Mouse (Mus musculus): ENCODE data around the gene Zfp91. TPM values are rescaled to one million over a fixed set of nuclear protein-coding genes. Genes with fewer than 3 reads are reported as not detected.

Gene Zfp91
- polyA plus RNA-seq, 1 experiment from 2014 or later: 10.8 TPM

- WGBS: 63% methylated on average over 2 of the region's 2 CpGs
- H3K4me3 ChIP-seq (ENCODE audit: low read depth, low read length): no peak overlapping the region
- H3K27ac ChIP-seq (ENCODE audit: low read depth): no peak overlapping the region
- no peaks in the 10 kb centered on the region for H3K9me3 ChIP-seq (ENCODE audit: low read depth, low read length)
- peaks cover 47% of the 10 kb centered on the region for H3K36me3 ChIP-seq (ENCODE audit: insufficient read depth)
- TF ChIP-seq CTCF (IDR thresholded peaks at IDR 0.05; ENCODE audit: low read depth): peak; percentile 42
- H3K27me3 ChIP-seq (ENCODE audit: insufficient read depth, low read length): no peaks in the 10 kb centered on the region
- 0 out of 2 replicates have a peak, but pooled peaks have one; percentile 31 for ATAC-seq (ENCODE audit: insufficient read depth)
- DNase-seq: no peak
- no peaks in the 10 kb centered on the region for H3K4me1 ChIP-seq (ENCODE audit: insufficient read depth)
- H3K9ac ChIP-seq: no peak overlapping the region
- H3K4me2 ChIP-seq: no peak overlapping the region
Observed at GRCm38 (mm10) chr19:12762212-12763130, 33.5 kb downstream of the Zfp91 start.

DNA sequence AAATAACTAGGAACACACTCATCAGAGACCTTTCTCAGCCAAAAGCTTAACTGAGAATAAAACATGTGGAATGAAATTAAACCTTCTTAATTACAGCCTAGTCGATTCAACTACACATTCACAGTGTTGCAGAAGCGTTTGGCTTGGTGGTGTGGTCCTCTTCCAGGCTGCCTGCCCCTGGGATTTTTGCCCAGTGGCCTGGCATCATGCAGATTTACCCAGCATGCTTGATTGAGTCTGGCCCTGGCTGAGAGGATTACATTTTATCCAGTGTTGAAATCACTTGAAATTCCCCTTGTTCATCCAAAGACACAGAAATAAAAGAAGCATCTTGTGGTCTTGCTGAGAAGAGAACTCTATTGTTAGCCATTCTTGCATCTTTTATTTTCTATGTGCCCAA is 36.3 kb downstream of the Zfp91 start:
- Histone ChIP-seq H3K27me3 (ENCODE audit: insufficient read depth, low read length) (no peaks in the 10 kb centered on the region), H3K36me3 (ENCODE audit: insufficient read depth) (peaks cover 27% of the 10 kb centered on the region), H3K4me2 (no peak overlapping the region), H3K9me3 (ENCODE audit: low read depth, low read length) (no peaks in the 10 kb centered on the region), H3K27ac (ENCODE audit: low read depth) (no peak overlapping the region), H3K9ac (no peak overlapping the region), H3K4me3 (ENCODE audit: low read depth, low read length) (no peak overlapping the region), H3K4me1 (ENCODE audit: insufficient read depth) (no peaks in the 10 kb centered on the region)
- TF ChIP-seq CTCF (IDR thresholded peaks at IDR 0.05; ENCODE audit: low read depth): no peak
- no peak for DNase-seq
- ATAC-seq (ENCODE audit: insufficient read depth): no peak
- 82% methylated on average over 2 of the region's 2 CpGs for WGBS

DNA sequence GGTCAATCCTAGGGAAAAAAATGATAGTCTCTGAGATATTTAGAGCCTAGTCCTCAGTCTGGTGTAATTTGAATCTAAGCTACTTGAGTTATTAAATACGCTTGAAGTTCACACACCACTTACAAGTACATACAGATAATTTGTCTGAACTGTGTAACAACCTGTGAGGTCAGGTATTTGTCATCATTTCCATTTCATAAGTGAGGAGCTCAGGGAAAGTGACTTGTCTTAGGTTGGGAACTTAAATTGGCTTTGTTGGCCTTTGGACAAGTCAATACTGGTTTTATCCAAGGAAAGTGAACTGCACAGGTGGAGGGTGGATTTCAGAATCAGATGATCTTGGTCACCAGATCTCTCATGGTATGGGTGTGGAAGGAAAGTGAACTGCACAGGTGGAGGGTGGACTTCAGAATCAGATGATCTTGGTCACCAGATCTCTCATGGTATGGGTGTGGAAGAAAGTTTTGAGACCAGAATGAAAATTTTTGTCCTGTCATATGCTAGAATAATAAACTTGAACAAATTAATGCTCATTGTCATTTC is 36.9 kb downstream of the Zfp91 start:
- Histone ChIP-seq H3K4me3 (ENCODE audit: low read depth, low read length) (no peak overlapping the region), H3K27me3 (ENCODE audit: insufficient read depth, low read length) (no peaks in the 10 kb centered on the region), H3K9ac (no peak overlapping the region), H3K9me3 (ENCODE audit: low read depth, low read length) (no peaks in the 10 kb centered on the region), H3K27ac (ENCODE audit: low read depth) (no peak overlapping the region), H3K4me1 (ENCODE audit: insufficient read depth) (no peaks in the 10 kb centered on the region), H3K4me2 (no peak overlapping the region), H3K36me3 (ENCODE audit: insufficient read depth) (peaks cover 22% of the 10 kb centered on the region)
- 76% methylated on average over 1 of the region's 1 CpGs for WGBS
- ATAC-seq (ENCODE audit: insufficient read depth) (no peak), DNase-seq (no peak)
- no peak for TF ChIP-seq CTCF (IDR thresholded peaks at IDR 0.05; ENCODE audit: low read depth)

DNA sequence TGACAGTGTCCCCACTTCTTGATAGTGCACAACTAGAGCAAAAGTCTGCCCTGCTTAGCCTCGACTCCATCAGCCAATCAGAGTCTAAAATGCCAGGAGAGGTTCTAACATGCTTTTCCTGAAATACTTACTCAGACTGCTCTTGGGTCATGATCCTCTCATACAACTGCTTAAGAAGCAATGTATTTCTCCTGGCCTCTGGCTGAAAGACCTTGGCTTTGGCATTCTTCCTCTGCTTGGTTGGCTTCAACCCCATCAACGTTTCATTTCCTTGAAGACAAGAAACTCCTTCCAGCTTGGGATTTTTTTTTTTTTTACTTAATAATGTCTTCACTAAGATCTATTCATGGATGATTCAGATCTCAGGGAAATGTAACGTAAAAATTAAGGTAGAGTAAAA is 39.6 kb downstream of the Zfp91 start:
- Histone ChIP-seq H3K36me3 (ENCODE audit: insufficient read depth) (no peaks in the 10 kb centered on the region), H3K27me3 (ENCODE audit: insufficient read depth, low read length) (no peaks in the 10 kb centered on the region), H3K4me1 (ENCODE audit: insufficient read depth) (no peaks in the 10 kb centered on the region), H3K4me3 (ENCODE audit: low read depth, low read length) (no peak overlapping the region), H3K4me2 (no peak overlapping the region), H3K9me3 (ENCODE audit: low read depth, low read length) (no peaks in the 10 kb centered on the region), H3K9ac (no peak overlapping the region), H3K27ac (ENCODE audit: low read depth) (no peak overlapping the region)
- WGBS: 69% methylated on average over 3 of the region's 3 CpGs
- TF ChIP-seq CTCF (IDR thresholded peaks at IDR 0.05; ENCODE audit: low read depth): no peak
- DNase-seq (no peak), ATAC-seq (ENCODE audit: insufficient read depth) (no peak)

DNA sequence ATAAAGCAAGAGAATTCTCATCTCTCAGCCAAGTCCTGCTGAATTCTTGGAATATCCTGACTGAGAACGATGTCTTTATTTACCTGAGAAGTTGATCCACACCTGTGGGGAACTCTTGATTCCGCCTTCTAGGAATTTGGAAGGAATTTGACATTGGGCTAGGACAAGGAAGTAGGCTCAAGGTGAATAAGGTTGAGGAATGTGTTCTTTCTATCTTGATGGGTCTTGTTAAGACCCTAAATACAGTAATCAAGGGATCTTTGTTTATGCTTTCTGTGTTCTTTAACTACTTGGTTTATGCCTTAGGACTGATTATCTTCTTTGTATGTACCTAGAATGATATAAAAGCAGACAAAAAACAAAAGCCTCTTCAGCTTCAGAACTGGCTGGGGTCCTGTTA is 64.0 kb downstream of the Zfp91 start:
- H3K4me1 ChIP-seq (ENCODE audit: insufficient read depth): no peaks in the 10 kb centered on the region
- no peaks in the 10 kb centered on the region for H3K27me3 ChIP-seq (ENCODE audit: insufficient read depth, low read length)
- no peaks in the 10 kb centered on the region for H3K36me3 ChIP-seq (ENCODE audit: insufficient read depth)
- TF ChIP-seq CTCF (IDR thresholded peaks at IDR 0.05; ENCODE audit: low read depth): no peak
- no peak for DNase-seq
- no peak for ATAC-seq (ENCODE audit: insufficient read depth)
- no peak overlapping the region for H3K9ac ChIP-seq
- no peak overlapping the region for H3K4me2 ChIP-seq
- 61% methylated on average over 2 of the region's 2 CpGs for WGBS
- H3K9me3 ChIP-seq (ENCODE audit: low read depth, low read length): no peaks in the 10 kb centered on the region
- H3K27ac ChIP-seq (ENCODE audit: low read depth): no peak overlapping the region
- H3K4me3 ChIP-seq (ENCODE audit: low read depth, low read length): no peak overlapping the region

GRCm38 (mm10) chr19:12731036-12731435 is 64.9 kb downstream of the Zfp91 start:
- Histone ChIP-seq H3K27me3 (ENCODE audit: insufficient read depth, low read length) (no peaks in the 10 kb centered on the region), H3K36me3 (ENCODE audit: insufficient read depth) (no peaks in the 10 kb centered on the region), H3K4me2 (no peak overlapping the region), H3K4me3 (ENCODE audit: low read depth, low read length) (no peak overlapping the region), H3K9ac (no peak overlapping the region), H3K9me3 (ENCODE audit: low read depth, low read length) (no peaks in the 10 kb centered on the region), H3K27ac (ENCODE audit: low read depth) (no peak overlapping the region), H3K4me1 (ENCODE audit: insufficient read depth) (no peaks in the 10 kb centered on the region)
- TF ChIP-seq CTCF (IDR thresholded peaks at IDR 0.05; ENCODE audit: low read depth): no peak
- DNase-seq: no peak
- 55% methylated on average over 1 of the region's 1 CpGs for WGBS
- no peak for ATAC-seq (ENCODE audit: insufficient read depth)

DNA sequence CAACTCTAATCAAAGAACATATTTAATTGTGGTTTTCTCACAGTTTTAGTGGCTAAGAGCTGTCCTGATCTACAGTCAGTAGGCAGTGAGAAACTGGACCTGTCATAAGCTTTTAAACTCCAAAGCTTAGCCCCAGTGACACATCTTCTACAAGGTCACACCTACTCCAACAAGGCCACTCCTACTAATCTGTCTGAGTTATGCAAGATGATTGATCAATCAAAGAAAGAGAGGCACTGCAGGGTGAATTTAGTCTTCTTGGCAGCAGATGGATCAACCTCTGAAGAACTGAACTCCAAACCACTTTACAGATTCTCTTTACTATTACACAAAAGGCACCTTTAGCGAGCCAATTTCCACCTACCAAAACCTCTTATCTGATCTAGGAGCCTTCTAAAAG is 70.1 kb downstream of the Zfp91 start:
- DNase-seq (no peak), ATAC-seq (ENCODE audit: insufficient read depth) (no peak)
- Histone ChIP-seq H3K4me2 (no peak overlapping the region), H3K9ac (no peak overlapping the region), H3K9me3 (ENCODE audit: low read depth, low read length) (no peaks in the 10 kb centered on the region), H3K27ac (ENCODE audit: low read depth) (no peak overlapping the region), H3K36me3 (ENCODE audit: insufficient read depth) (no peaks in the 10 kb centered on the region), H3K27me3 (ENCODE audit: insufficient read depth, low read length) (no peaks in the 10 kb centered on the region), H3K4me1 (ENCODE audit: insufficient read depth) (no peaks in the 10 kb centered on the region), H3K4me3 (ENCODE audit: low read depth, low read length) (no peak overlapping the region)
- WGBS: 66% methylated on average over 1 of the region's 1 CpGs
- no peak for TF ChIP-seq CTCF (IDR thresholded peaks at IDR 0.05; ENCODE audit: low read depth)
